Mouse (Mus musculus): ENCODE data around the gene Clcnka.

Clcnka gene

DNA sequence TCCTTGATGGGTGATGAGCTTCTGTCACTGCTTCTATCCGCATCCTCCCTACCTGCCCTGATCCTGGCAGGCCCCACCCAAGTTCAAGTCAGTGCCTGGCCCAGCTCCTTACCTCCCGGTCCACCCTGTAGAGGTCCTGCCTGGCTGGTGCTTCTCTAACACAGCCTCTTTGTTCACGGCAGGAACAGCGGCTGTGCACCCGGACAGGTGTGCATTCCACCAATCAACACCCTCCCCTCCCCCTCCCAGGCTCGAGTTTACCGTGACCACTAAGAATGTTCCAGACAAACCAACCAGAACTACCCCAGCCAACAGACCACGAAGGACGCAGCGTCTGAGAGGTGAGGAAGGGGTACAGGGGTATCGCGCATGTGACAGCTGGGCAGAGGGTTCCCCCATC is at the start of gene Clcnka:
Gene Clcnka (minus strand): TSS at position 180 of the 400 bp plus-strand sequence.
- no peak for DNase-seq (ENCODE audit: extremely low spot score, low read depth, low spot score)

DNA sequence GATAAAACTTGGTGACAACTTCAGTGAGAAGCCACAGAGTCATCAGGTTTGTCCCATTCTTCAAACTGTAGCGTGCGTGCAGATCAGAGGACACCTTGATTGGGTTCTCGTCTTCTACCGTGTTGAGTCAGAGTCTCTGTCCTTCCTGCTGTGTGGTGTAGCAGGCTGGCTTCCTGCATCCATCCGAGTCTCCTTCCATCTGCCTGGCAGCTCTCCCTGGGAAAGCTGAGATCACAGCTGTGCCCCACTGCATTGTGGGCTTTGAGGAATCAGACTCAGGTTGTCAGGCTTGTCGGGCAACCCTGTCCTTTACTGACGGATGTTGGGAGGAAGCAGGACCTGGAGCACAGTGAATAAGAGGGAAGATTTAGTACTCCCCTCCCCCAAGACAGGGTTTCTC is 47.7 kb upstream of the Clcnka start:
- no peak for DNase-seq (ENCODE audit: extremely low spot score, low read depth, low spot score)

DNA sequence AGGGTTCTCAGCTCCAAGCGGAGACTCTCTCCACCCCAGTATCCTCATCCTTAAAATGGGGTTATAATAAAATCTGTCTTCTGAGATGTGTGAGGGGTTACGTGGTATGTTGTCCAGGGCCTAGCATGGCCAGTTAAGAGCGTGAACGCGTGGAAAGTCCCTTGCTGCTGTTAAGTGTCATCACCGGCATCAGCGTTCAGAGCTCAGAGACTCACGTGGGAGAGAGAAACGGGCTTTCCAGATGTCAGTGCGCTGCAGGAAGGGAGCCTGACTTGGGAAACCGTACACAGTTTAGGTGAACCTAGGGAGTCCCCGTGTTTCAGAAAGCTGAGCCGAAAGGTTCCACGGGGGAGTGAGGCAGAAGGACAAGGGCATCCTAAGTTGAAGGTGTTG is 46.8 kb upstream of the Clcnka start:
- DNase-seq (ENCODE audit: extremely low spot score, low read depth, low spot score), result no peak

DNA sequence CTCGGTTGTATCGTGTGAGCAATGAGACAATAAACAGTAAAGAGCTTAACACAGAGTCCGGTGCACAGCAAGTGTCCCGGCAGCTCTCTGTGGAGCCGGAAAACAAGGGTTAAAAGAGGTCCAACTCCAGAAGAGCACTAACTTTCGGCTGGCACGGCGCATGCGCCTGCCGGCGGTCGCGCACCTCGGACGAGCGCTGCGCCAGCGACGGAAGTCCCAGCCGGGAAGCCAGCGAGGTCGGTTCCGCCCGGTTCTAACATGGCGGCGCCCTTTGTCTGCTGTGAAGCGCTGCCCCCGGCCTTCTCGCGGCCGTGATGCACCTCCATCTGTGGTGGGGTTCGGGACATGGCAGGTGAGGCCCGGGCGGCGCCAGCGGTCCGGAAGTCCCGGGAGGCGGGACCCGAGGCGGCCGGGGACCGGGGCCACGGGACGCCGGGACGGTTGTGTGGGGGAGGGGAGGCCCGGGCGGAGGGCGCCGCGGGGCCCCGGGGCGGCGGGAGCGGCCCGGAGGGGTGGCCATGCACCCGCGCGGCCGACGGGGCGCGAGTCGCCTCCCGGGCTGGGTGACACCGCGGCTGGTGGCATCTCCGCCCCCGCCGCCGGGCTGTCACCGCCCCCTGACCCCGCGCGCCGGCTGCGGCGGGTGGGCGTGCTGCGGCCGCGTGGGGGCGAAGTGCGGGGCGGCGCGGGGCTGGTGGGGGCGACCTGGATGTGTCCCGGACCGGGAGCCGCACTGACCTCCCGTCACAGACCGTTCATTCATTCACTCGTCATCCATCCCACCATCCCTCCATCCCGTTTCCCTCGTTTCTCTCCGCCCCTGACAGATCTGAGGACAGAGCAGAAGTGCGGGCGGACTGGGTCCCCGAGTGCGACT is 46.2 kb upstream of the Clcnka start, which contains the start of gene Zbtb17:
Gene Zbtb17 (plus strand): TSS at position 204 of the 877 bp plus-strand sequence.
- peak; percentile 53 for DNase-seq (ENCODE audit: extremely low spot score, low read depth, low spot score)

DNA sequence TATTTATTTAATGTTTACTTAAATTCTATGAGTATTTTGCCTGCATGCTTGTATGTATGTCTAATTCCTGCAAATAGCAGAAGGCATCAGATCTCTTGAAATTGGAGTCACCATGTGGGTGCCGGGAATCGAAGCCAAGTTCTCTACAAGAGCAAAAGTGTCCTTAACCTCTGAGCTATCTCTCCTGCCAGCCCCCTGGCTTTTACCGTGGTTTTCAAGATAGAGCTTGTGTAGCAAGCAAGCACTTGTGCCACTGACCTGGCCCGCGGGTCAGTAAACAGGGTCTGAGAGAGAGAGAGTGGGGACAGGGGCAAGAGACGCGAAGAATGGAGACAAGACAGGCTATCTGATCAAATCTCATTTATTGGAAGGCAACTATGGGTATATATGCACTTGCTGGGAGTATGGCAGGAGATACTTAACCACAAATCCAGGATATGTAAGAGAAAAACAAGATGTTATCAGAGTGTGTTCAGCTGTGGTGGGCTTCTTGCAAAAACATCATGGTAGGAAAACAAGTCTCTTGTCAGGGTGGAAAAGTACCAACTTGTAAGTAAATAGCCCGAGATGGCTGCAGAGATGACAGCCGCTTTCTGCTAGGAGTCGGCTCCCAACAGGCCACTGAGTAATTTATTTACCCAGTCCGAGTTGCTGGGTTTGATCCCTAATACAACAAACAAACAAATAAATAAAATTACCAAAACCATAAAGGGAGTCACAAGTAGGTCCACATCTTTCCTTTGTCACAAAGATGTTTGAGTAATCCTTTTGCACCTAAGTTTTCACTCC is 45.3 kb upstream of the Clcnka start:
- no peak for DNase-seq (ENCODE audit: extremely low spot score, low read depth, low spot score)

DNA sequence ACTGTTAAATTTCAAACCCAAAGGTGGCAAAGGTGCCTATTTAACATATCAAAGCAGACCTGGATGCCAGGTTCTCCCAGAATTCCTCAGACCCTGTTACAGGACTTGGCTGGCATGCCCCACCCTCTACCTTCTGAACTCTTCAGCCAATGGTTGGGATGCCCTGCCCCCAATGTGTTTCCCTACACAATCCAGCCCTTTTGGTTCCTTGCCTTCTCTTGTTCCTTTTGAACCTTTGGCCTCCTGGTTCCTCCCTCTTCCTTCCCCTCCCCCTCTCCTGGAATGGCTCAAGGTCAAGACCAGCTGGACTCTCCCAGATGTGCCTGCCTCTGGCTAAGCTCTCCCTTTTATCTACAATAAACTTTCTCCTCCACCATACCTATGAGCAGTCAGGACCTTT is 42.4 kb upstream of the Clcnka start:
- DNase-seq (ENCODE audit: extremely low spot score, low read depth, low spot score), result no peak

DNA sequence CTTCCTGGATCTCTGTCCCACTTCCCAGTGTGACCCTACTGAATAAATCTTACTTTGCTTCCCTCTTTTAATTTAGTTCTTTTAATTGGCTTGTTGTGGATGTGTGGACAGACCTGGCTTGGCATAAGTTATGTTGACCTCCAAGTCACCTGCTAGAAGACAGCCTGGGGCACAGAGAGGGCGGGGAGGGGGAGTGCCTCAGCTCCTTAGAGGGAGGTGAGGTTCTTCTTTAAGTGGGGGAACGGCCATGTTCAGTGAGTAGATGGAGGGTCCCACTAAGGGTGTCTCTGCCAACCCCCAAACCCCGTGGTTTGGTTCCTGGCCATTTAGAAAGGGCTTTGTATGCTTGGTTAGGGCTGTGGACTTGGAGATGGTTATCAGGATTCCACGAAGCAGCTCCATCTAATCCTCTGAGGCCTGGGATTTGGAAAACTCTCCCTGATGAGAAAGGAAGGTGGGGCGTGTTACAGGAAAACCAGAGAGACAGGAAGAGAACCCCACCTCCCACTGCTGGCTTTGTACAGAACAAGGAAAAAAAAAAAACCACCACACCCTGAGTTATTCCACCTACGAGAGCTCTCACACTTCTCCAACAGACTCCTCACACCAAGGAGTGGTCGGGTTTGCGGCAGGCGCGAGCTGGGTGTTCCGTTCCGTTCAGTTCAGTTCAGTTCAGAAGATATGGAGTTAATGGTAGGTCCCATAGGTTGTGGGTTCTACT is 40.7 kb upstream of the Clcnka start:
- DNase-seq (ENCODE audit: extremely low spot score, low read depth, low spot score), result no peak

DNA sequence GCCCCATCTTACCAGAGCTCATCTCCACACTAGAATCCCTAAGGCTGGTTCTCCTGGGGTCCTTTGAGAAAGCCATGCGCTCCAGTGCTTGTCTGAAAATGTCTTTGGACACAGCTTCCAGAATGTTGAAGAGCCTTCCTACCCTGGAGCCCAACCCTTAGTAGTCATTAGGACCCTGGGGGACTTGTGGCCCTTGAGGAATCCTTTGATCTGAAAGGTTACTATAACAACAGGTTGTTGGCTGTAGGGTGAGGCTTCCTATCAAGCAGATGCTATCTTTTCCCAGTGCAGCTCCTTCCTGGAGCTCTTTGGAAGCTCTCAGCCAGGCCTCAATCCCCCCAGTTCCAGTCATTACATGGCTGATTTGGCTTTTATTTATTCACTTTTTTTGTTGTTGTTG is 37.5 kb upstream of the Clcnka start, which contains the start of gene Srarp:
Gene Srarp (minus strand): TSS at position 132 of the 400 bp plus-strand sequence.
- no peak for DNase-seq (ENCODE audit: extremely low spot score, low read depth, low spot score)

DNA sequence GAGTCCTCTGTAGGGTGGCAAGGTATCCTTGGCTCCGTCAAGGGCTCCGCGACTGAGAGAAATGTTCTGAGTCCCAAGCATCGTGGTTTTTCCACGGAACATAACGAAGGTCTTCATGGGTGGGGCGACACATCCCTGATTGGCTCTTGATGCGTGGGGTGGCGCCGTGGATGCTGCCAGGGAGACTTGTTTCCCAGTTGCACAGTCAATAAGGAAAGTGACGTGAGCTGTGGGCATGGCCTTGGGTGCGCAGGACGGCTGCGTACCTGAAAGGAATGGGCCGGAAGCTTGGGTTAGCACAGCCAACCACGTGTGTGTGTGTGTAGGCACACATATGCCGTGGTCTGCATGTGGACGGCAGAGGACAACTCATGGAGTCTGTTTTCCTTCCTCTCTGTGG is 34.7 kb upstream of the Clcnka start:
- DNase-seq (ENCODE audit: extremely low spot score, low read depth, low spot score), result no peak

DNA sequence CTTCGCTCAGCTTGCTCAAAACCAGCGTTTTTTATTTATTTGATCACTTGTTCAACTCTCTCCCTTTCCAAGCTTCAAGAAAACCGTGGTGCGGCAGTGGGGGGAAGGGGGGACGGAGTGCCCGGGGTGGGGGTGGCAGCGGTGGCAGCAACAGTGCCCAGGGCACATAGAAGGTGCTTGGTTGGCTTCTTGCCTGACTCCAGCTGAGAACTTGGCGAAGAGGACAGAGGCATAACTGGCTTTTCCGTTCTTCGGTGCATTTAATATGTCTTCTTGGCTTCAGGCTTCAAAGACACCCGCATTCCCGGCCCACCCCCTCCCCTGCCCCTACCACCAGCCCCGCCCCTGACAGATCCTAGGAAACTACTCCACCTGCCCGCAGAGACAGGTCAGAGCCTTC is 34.1 kb upstream of the Clcnka start:
- no peak for DNase-seq (ENCODE audit: extremely low spot score, low read depth, low spot score)

DNA sequence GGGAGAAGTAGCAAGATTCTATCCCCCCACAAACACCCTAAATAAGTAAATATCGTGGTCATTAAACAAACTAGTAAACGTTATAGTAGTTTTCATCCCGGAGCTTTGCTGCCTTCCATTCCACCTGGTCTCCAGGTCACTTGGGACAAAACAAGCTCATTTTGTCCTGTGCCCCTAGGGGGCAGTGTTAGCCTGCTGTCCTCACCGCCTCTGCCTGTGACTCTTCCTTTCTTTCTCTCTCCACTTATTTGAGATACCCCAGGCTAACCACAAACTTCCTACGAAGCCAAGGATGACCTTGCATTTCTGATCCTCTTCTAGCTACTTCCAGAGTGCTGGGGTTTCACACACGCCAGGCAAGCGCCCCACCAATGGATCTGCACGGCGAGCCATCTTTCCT is 32.5 kb upstream of the Clcnka start:
- DNase-seq (ENCODE audit: extremely low spot score, low read depth, low spot score), result peak; percentile 42

DNA sequence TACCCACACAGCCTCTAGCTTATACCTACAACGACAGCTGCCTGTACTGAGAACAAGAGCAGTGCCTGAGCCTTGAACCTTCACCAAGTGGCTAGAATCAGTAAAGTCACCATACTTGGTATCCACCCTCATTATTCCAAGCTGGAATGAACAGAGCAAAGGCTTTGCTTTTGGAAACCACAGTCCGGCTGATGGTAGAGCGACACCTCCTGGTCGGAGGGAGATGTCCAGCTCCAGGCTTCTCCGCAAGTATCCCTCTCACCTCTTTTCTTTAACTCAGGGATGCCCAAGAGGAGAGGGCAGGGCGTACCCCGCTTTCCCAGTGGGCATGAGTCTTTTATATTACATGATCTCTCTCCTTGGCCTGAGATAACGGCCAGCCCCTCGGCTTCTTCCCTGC is 31.3 kb upstream of the Clcnka start:
- peak; percentile 41 for DNase-seq (ENCODE audit: extremely low spot score, low read depth, low spot score)

DNA sequence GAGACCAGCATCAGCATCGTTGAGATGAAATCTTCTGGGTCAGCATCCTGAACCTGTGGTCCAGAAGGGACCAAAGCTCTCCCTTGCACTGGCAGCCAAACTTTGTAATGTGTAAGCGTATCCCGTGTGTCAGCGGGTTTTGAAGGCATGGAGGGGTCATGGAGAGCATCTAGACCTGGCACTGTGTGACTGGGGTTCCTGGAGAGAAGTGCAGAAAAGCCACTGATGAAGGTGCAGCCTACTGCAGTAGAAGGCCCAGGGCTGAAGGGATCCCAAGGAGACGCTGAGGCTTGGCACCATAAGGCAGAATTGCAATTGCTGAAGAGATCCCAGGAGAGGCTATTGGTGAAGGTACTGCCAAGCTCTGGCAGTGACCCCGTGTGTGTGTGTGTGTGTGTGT is 30.9 kb upstream of the Clcnka start:
- DNase-seq (ENCODE audit: extremely low spot score, low read depth, low spot score), result no peak

DNA sequence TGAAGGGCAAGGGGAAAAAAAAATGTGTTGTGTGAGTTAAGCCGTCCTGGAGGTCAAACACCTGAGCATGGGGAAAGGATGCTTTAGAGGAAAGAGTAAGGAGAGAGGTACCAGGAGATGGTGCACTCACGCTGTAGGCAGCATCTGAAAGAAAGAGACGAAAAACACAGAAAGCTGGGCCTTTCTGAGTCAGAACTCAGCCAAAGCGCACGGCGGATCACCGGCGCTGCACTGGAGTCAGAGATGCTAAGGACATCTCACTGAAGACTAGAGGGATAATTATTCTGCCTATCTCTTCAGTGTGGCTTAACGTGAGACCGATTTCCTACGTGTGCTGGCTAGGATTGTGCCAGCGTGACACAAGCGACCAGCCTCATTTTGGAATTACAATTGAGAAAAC is 29.4 kb upstream of the Clcnka start:
- DNase-seq (ENCODE audit: extremely low spot score, low read depth, low spot score), result no peak

DNA sequence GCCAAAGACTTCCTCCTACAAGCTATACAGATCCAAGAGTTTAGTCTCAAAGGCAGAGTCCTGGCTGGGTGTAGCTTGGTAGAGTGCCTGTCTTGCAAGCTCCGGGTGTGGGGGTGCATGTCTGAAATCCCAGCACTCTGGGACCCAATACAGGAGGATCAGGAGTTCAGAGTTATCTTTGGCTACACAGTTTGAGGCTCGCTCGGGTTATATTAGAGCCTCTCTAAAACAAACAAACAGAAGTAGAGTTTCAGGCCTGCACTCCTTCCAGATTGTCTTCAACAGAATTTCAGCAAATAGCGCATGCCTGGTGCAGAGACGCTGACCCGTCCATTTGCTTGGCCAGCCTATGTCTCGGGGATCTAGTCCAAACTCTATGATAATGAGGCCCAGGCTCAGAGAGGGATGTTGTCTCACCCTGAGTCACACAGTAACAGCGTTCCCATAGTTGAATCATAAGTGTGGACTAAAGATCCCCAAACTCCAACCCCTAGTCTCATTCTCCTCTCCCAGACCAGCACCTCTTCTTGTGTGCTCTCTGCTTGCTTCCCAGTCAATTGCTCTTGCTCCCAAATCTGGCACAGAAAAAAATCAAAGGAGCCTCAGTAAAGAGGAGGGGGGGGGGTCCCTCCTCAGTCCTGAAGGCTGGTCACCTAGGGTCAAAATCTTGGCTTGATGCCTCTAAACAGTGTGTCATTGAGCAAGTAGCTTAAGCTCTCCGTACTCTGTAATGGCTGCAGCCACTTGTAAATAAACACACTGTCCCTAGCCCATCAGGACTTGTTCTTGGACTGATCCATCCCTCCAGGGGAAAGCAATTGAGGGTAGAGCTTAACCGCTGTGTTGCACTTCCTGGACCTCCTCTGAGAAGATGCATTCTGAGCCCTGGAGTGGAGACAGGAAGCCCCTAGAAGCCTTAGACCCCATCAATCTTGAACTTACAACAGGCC is 28.5 kb upstream of the Clcnka start:
- DNase-seq (ENCODE audit: extremely low spot score, low read depth, low spot score), result no peak

DNA sequence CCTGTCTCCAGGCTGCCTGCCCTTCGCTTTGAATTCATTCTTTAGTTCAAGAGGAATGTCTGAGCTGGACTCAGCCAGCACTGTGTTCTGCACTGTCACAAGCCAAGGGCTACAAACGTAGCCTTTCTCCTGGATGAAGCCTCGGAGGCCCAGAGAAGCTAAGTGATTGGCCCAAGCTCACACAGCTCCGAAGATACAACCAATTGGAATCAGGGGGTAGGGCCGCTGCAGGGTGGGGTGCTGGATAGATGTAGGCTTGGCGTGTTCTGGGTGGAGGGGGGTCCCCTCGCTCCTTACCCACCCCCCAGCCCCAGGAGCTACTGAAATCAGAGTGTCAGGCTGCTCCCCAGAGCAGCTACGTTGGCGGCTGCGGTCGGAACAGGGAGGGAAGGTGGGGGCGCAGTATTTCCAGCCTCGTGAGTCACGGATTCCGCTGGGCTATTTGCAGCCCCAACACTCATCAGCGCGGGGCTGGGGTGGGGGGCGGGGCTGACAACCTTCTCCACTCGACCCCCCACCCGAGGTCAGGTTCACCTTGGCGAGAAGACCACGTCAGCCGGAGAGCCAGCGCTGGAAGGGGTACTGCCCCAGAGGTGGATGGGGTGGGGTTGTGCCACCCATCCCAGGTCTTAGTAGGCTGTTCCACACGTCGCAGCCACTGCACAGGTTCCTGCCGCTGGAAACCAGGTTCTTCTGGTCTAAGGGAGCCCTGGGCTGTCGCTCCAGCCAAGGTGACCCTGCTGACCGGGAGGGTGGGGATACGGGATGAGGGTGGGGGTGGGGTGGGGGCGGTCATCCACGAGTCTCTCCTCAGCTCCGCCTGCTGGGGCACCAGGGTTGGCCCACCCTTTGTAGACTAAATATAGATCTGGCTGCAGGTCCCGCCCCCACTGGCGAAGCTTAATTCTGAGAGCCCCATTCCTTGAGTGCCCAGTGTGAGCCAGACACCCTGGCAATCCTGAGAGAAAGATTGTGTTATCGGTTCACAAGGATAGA is 27.3 kb upstream of the Clcnka start:
- DNase-seq (ENCODE audit: extremely low spot score, low read depth, low spot score), result no peak

DNA sequence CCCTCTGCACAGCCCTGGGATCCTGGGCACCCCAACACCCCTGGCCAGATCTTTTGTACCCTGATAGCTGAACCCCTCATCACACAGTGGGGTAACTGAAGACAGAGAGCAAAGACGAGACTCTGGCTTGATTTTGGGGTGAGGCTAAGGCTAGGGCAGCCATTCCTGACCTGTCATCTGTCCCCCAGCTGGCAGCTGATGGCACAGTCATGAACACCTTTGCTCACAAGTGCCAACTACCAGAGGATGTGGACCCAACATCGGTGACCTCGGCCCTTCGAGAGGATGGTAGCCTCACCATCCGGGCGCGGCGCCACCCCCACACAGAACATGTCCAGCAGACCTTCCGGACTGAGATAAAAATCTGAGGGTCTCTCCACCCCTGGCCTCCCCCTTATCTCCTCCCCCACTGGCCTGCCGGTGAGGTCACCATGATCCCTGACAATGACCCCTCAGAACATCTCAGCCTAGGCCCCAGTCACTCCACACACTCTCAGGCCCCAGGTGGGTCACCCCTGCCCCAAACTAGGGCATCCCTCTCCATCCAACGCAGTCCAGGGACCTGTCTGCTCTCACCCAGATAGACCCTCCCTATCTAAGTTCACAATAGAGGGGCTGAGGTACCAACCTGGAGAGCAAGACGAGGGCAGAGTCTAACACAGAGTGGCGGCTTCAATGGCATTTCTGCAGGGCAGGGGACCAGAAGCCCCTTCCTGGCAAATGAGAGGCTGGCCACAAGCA is 25.3 kb upstream of the Clcnka start:
- DNase-seq (ENCODE audit: extremely low spot score, low read depth, low spot score), result no peak

DNA sequence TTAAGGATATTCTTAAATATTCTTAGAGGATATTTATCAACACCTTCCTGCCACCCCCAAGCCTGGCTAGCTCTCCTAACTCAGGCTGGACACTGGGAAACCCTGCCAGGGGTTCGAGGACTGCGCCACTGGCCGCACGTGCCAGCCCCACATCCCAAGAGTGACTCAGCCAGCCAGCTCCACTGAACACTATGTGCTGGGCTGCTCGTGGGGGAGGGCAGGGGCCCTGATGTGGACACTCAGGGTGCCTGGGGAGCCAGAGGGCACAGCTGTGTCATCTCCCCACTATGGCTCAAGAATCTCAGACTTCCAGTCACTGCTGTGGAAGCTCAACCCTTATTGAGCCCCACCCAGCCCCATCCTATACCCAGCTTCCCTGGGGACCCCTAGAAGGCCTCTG is 24.8 kb upstream of the Clcnka start:
- no peak for DNase-seq (ENCODE audit: extremely low spot score, low read depth, low spot score)
